Mouse (Mus musculus) midbrain, embryonic 15.5 days (tissue): ENCODE measurements around the gene Cxcr4. TPM values are rescaled to one million over a fixed set of nuclear protein-coding genes. Genes with fewer than 3 reads are reported as not detected.

Experiments
- ATAC-seq: fragments of 200-750 bp; cut with Nextera tagmentation; replicated peaks from 2 replicates; pipeline ENCODE4 v1.8.0; 2017; ENCODE audit warnings: moderate TSS enrichment
- H3K27ac ChIP-seq: fragments of 300-500 bp; sonication (generic); 2 replicates; pipeline ENCODE4 v1.5.1; 2015; ENCODE audit warnings: mild to moderate bottlenecking, inconsistent platforms
- H3K27me3 ChIP-seq: fragments of 300-500 bp; sonication (generic); replicated peaks from 2 replicates; pipeline ENCODE4 v1.6.1; 2015; ENCODE audit warnings: inconsistent platforms
- H3K36me3 ChIP-seq: fragments of 300-500 bp; sonication (generic); replicated peaks from 2 replicates; pipeline ENCODE4 v1.6.1; 2015; ENCODE audit warnings: inconsistent platforms
- H3K4me1 ChIP-seq: fragments of 300-500 bp; sonication (generic); 2 replicates; pipeline ENCODE4 v1.6.1; 2015; ENCODE audit warnings: inconsistent platforms
- H3K4me2 ChIP-seq: fragments of 300-500 bp; sonication (generic); 2 replicates; pipeline ENCODE4 v1.6.1; 2015; ENCODE audit warnings: inconsistent platforms, mild to moderate bottlenecking, moderate library complexity
- H3K4me3 ChIP-seq: fragments of 300-500 bp; sonication (generic); 2 replicates; pipeline ENCODE4 v1.5.1; 2015; ENCODE audit warnings: mild to moderate bottlenecking, inconsistent platforms
- H3K9ac ChIP-seq: fragments of 300-500 bp; sonication (generic); 2 replicates; pipeline ENCODE4 v1.6.1; 2015; ENCODE audit warnings: mild to moderate bottlenecking, inconsistent platforms
- H3K9me3 ChIP-seq: fragments of 300-500 bp; sonication (generic); 2 replicates; pipeline ENCODE4 v1.6.1; 2016; ENCODE audit warnings: inconsistent platforms
- WGBS: fragments of 180-500 bp; shearing (Covaris S2); methylation state at CpG from one replicate; pipeline ENCODE4 v1.1.7; 2015; ENCODE audit warnings: mixed read lengths; 5-methylcytosine and 5-hydroxymethylcytosine counted together
- polyA plus RNA-seq: library from polyadenylated mRNA; unstranded; fragments of >200 nt; fragmentation: Nextera tagmentation; extraction: Ambion mirVana; gene quantifications from 2 replicates; pipeline ENCODE4 v1.2.1, GENCODE M21; 2015

The Cxcr4 gene
- 7.0 and 7.1 TPM in 2 replicates for polyA plus RNA-seq

DNA sequence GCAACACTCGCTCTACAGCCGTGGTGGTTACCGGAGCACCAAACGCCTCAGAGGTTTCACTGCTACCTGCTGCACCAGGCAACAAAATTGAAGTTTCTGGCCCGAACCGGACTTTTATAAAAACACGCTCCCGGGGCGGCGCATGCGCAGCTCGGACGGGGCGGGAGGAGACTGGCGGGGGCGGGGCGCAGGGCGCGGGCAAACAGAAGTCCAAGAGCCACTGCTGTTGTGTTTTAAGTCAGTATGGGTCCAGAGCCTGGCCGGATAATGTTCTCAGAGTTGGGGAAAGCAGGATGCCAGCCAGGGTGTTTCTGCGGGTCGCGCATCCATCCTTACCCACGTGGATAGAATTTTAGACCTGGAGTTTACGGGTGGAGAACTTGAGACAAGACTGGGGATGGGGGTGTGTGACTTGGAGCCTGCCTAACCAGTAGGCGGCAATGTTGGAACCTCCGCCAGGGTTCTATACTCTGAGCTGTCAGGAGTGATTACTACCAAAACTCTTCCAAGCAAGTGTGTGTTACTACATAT lies at the start of gene Cxcr4:
TSS of gene Cxcr4 (minus strand) at position 83 of the 531 bp plus-strand sequence.
- Histone ChIP-seq H3K4me3 (peak within 1 kb of the TSS; percentile 62), H3K9me3 (no peaks in the 10 kb centered on the region), H3K36me3 (no peaks in the 10 kb centered on the region), H3K27me3 (no peaks in the 10 kb centered on the region), H3K9ac (peak within 1 kb of the TSS; percentile 50), H3K27ac (peak within 1 kb of the TSS; percentile 72), H3K4me1 (peaks cover 58% of the 10 kb centered on the region), H3K4me2 (peak within 1 kb of the TSS; percentile 93)
- under 1% methylated on average over 27 of the region's 27 CpGs for WGBS
- ATAC-seq: peak; percentile 81

DNA sequence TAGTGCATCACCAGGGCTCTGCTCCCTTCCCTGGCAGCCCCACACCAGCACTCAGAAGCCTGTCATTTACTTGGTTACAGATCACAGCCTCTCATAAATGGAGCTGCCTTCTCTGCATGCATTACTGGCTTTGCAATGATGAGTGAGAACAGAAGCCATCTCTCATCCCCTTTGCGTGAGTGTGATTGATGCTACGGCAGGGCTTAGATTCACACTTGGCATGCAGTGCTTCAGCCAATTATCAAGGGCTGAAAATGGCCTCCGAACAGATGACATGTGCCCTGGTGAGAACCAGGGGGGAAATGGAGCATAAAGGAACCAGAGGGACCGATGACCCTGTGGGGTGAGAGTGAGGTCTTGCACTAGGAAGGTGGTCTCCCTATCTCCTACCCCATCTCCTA lies 47.6 kb upstream of the Cxcr4 start:
- no peaks in the 10 kb centered on the region for H3K27me3 ChIP-seq
- no peak overlapping the region for H3K27ac ChIP-seq
- H3K4me2 ChIP-seq: no peak overlapping the region
- no peaks in the 10 kb centered on the region for H3K9me3 ChIP-seq
- H3K9ac ChIP-seq: no peak overlapping the region
- no peaks in the 10 kb centered on the region for H3K36me3 ChIP-seq
- peak; percentile 30; the same call in 1 of the 2 replicates for ATAC-seq
- no peak overlapping the region for H3K4me3 ChIP-seq
- H3K4me1 ChIP-seq: peaks cover 16% of the 10 kb centered on the region; the same call in 1 of the 2 replicates
- WGBS: 40% methylated on average over 4 of the region's 4 CpGs

DNA sequence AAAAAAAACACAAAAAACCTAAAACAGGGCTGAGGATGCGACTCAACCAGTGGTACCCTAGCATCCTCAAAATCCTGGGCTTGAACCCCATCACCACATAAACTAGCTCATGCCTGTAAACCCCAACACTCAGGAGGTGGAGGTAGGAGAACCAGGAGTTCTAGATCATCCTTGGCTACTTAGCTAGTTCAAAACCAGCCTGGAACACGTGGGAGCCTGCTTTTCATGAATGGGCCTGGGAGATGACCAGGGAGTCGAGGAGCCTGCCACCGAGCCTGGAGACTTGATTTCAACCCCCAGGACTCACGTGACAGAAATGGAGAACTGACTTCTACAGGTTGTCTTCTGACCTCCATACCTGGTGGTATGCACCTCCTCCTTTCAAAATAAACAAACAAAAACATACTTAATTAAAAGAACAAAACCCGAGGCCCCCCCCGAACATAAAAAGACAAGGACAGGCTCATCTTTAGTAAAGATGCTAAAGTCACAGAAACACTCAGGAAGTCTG lies 45.2 kb upstream of the Cxcr4 start:
- Histone ChIP-seq H3K27me3 (no peaks in the 10 kb centered on the region), H3K27ac (no peak overlapping the region), H3K4me2 (no peak overlapping the region), H3K36me3 (no peaks in the 10 kb centered on the region), H3K9me3 (no peaks in the 10 kb centered on the region), H3K9ac (no peak overlapping the region), H3K4me1 (no peaks in the 10 kb centered on the region), H3K4me3 (no peak overlapping the region)
- no peak for ATAC-seq
- 90% methylated on average over 7 of the region's 7 CpGs for WGBS

DNA sequence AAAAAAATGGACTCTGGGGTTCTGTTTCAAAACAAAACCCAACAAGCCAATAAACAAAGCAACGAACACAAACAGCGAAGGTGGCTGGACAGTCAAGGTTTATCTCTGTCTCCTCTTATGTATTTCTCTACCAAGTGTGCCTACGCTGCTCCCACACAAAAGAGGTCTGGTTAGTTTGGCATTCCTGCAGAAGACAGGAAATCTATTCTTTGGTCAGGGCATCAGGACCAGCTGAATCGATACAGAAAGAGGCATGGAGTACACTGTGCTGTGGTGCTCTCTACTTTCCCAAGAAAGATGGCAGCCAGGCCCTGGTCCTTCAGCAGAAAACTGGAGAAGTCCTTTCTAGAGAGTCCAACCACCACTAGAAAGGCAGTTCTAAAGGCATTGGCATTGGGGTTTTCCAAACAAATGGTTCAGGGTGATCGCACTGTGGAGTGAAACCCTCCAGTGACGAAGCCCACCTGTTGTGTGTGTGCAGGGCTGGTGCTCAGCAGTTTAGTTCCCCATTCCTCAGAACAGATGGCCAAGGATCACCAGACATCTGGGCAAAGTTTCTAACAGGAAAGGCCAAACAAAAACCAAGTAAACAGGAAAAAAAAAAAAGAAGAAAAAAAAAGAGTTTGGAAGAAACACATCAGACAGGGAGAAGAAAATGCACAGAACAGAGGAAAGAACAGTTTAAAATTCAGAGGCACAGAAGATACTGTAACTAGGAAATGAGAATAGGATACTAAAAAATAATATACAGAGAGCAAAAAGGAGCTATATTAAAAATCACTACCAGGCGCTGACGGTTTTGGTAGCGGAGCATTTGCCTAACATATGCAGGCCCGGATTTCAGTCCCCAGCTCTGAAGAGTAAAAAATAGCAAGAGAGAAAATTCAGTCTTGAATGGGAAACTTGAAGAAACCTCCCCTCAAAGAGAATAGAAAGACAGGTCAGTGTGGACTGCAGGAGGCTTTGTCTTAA lies 44.5 kb upstream of the Cxcr4 start:
- no peaks in the 10 kb centered on the region for H3K36me3 ChIP-seq
- H3K27ac ChIP-seq: no peak overlapping the region
- no peak overlapping the region for H3K4me2 ChIP-seq
- WGBS: 93% methylated on average over 10 of the region's 10 CpGs
- no peak for ATAC-seq
- H3K9me3 ChIP-seq: no peaks in the 10 kb centered on the region
- no peaks in the 10 kb centered on the region for H3K4me1 ChIP-seq
- H3K9ac ChIP-seq: no peak overlapping the region
- H3K4me3 ChIP-seq: no peak overlapping the region
- H3K27me3 ChIP-seq: no peaks in the 10 kb centered on the region

DNA sequence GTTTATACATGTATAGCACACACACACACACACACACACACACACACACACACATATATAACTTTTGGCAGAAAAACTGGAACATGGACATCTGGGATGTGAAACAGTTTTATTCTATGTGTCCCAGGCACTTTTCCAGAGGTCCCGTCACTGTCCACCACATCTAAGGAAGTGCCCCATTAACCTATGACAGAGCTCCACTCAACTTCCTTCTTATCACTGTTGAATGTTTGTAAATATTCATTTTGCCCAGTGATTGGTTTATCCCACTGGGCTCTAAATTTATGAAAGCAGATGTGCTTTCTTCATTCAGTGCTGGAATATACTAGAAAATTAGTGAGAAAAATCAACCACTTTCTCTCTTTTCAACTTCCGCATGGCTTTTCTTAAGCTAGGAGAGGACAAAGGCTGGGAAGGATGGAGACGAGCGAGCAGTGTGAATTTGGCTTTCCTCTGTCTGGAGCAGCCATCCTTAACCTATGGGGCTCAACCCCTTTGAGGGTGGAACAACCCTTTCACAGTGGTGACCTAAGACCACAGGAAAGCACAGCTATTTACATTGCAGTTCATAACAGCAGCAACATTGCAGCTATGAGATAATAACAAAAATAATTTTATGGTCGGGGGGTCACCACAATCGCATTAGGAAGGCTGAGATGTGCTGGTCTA lies 41.8 kb upstream of the Cxcr4 start:
- Histone ChIP-seq H3K27ac (no peak overlapping the region), H3K4me1 (no peaks in the 10 kb centered on the region), H3K9me3 (no peaks in the 10 kb centered on the region), H3K27me3 (no peaks in the 10 kb centered on the region), H3K36me3 (no peaks in the 10 kb centered on the region), H3K9ac (no peak overlapping the region), H3K4me2 (no peak overlapping the region), H3K4me3 (no peak overlapping the region)
- 66% methylated on average over 6 of the region's 6 CpGs for WGBS
- ATAC-seq: no peak

DNA sequence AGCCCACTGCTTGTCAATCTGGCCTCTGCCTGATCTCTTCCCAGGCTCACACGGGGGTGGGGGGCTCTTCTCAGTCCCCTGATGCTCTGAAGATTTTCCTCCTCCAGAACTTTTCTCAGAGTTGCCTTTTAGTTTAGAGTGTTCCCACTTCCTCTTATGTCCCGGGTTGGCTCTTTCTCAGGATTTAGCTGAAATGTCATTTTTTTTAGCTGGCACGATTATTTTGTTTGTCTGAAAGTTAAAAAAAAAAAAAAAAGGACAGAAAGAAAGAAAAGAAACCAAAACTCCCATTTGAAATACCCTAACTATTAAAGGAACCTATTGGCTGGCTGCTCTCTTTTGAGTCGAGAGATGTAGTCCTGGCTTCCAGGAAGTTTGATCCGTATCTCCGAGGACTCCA lies 40.4 kb upstream of the Cxcr4 start:
- no peak for ATAC-seq

DNA sequence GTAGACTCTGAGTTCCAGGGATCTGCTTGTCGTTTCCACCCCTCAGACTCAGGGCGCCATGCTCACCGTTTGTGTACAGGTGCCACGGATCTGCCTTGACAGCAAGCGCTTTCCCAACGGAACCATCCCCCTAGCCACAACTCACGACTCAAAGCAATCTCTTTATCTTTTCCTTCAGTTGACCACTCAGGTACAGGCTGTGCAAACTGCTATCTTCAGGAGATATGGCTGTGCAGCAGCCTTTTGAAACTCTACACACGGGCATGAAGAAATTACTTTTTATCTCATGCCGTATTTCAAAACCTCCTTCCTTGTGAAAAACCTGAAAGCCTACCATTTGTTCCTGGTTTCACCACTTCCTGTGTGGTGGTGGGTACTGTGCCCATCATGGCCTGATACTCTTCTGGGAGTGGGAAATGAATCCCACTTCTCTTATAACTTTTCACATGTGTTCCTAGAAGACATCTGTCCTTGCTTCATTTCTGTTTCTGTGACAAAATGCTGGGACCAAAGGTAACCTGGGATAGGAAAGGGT lies 34.1 kb upstream of the Cxcr4 start:
- 91% methylated on average over 9 of the region's 9 CpGs for WGBS
- Histone ChIP-seq H3K27ac (no peak overlapping the region), H3K36me3 (no peaks in the 10 kb centered on the region), H3K4me3 (no peak overlapping the region), H3K4me1 (peaks cover 22% of the 10 kb centered on the region), H3K4me2 (no peak overlapping the region), H3K9me3 (no peaks in the 10 kb centered on the region), H3K9ac (no peak overlapping the region), H3K27me3 (no peaks in the 10 kb centered on the region)
- ATAC-seq: no peak

More for the DNA sequence above, 40.4 kb upstream of the Cxcr4 start:
- Histone ChIP-seq H3K9me3 (no peaks in the 10 kb centered on the region), H3K4me3 (no peak overlapping the region), H3K4me2 (no peak overlapping the region), H3K9ac (no peak overlapping the region), H3K4me1 (no peaks in the 10 kb centered on the region), H3K27ac (no peak overlapping the region), H3K27me3 (no peaks in the 10 kb centered on the region), H3K36me3 (no peaks in the 10 kb centered on the region)
- 69% methylated on average over 6 of the region's 6 CpGs for WGBS

DNA sequence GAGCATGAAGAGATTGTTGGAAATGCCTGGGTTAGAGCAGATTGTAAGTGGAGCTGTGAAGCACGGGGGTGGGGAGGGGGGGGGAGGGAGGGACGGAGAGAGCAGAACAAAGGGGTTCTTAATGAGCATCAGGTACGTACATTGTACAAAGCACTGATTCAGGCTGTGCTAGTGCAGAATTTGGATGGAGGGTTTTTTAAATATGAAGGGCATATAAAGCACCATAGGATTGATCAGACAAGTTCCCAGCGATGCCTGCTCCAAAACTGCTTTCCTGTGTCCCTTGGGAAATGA lies 31.4 kb upstream of the Cxcr4 start:
- H3K4me3 ChIP-seq: no peak overlapping the region
- no peaks in the 10 kb centered on the region for H3K9me3 ChIP-seq
- H3K36me3 ChIP-seq: no peaks in the 10 kb centered on the region
- no peak overlapping the region for H3K4me2 ChIP-seq
- peak; percentile 61 for ATAC-seq
- H3K4me1 ChIP-seq: peaks cover 22% of the 10 kb centered on the region
- WGBS: 28% methylated on average over 4 of the region's 4 CpGs
- no peak overlapping the region for H3K9ac ChIP-seq
- H3K27me3 ChIP-seq: no peaks in the 10 kb centered on the region
- 0 out of 2 replicates have a peak overlapping the region, but pooled peaks have one; percentile 16 for H3K27ac ChIP-seq

DNA sequence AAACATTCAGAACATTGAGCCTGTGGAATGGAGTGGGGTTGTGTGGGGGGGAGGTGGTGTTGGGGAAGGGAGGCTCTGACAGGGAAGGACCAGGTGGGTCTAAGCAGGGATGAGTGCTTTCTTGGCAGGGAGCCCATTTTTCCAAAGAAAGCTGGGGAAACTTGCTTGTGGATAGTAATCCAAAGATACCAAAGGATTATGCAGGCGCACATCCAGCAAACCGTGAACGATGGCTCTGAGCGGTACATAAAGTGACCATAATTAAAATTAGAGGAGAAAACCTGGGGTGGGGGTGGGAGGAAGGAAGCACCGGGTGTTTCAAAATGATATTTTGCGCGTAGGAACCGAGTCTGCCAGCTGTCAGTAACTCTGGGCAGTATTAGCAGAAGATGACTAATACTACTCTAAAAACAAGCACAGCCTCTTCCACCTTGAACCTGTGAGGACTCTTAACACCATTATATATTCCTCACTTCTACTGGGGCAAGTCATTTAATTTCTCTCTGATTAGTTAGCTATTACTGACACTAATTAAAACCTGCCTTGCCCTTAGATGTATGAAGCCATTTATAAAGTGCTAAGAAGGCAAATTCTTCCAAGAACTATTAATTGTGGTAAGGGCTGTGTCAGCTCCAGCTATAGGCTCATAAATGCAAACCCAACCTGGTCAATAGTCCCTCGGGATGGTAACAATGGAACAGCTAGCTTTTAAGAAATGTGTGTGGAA lies 30.9 kb upstream of the Cxcr4 start:
- Histone ChIP-seq H3K36me3 (no peaks in the 10 kb centered on the region), H3K9me3 (no peaks in the 10 kb centered on the region), H3K27me3 (no peaks in the 10 kb centered on the region), H3K4me3 (no peak overlapping the region), H3K4me2 (no peak overlapping the region), H3K4me1 (peaks cover 22% of the 10 kb centered on the region), H3K27ac (0 out of 2 replicates have a peak overlapping the region, but pooled peaks have one; percentile 16), H3K9ac (no peak overlapping the region)
- ATAC-seq: peak; percentile 76
- 31% methylated on average over 9 of the region's 9 CpGs for WGBS

DNA sequence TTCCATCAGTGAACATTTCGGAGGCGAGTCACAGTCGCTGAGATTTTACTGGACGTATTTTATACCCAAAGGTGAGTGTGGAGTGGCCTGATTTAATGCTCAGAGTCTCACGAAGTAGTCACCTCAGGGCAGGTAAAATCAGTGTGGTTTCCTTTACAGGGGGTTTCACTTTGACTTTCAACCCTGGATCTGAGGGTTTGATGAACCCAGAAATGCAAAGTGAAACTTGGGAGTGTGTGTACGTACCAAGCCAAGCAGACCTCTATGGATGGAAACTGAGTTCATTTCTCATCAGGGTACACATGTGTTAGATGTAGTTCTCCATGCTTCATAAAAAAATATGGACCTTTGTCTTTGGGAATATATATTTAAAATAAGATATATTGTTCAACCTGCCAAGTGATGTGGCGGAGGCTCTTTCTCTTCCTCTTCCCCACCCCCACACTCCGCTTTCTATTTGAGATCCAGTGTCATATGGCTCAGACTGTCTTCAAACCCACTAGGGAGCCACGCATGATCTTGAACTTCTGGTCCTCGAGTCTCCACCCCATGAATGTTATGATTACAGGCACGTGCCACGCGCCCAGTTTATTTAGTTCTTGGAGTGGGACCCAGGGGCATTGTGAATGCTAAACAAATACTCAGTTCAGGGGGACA lies 25.7 kb upstream of the Cxcr4 start:
- no peak for ATAC-seq
- Histone ChIP-seq H3K4me2 (no peak overlapping the region), H3K9ac (no peak overlapping the region), H3K9me3 (no peaks in the 10 kb centered on the region), H3K36me3 (no peaks in the 10 kb centered on the region), H3K27ac (no peak overlapping the region), H3K4me1 (peaks cover 8% of the 10 kb centered on the region), H3K27me3 (no peaks in the 10 kb centered on the region), H3K4me3 (no peak overlapping the region)
- 92% methylated on average over 13 of the region's 13 CpGs for WGBS

DNA sequence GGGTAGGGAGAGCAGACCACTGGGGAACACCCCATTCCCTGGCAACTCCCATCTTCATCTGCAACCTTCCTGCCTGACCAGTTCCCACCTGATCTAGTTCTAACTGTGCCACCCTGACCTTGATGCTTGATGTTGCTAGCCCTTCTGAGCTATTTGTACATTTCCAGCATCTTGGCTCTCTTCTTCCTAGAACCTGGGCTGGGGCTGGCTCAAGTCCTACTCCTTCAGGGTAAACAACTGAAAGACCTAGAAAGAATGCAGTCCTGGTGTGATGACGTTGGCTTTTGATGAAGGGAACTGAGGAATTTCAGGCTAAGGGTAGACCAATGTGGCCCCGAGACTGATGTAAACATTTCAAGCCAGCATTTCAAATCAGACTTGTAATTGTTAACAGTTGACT lies 24.5 kb upstream of the Cxcr4 start:
- Histone ChIP-seq H3K4me1 (no peaks in the 10 kb centered on the region; the same call in 1 of the 2 replicates), H3K27me3 (no peaks in the 10 kb centered on the region), H3K9ac (no peak overlapping the region), H3K27ac (no peak overlapping the region), H3K4me2 (no peak overlapping the region), H3K9me3 (no peaks in the 10 kb centered on the region), H3K36me3 (no peaks in the 10 kb centered on the region), H3K4me3 (no peak overlapping the region)
- ATAC-seq: no peak
- WGBS: 70% methylated on average over 2 of the region's 2 CpGs
